Mouse (Mus musculus): Measurements from ENCODE around the gene Tbl1xr1. TPM values are rescaled to one million over a fixed set of nuclear protein-coding genes. Genes with fewer than 3 reads are reported as not detected.

The Tbl1xr1 gene
- polyA plus RNA-seq, 1 experiment from 2014 or later = 35.8 TPM

DNA sequence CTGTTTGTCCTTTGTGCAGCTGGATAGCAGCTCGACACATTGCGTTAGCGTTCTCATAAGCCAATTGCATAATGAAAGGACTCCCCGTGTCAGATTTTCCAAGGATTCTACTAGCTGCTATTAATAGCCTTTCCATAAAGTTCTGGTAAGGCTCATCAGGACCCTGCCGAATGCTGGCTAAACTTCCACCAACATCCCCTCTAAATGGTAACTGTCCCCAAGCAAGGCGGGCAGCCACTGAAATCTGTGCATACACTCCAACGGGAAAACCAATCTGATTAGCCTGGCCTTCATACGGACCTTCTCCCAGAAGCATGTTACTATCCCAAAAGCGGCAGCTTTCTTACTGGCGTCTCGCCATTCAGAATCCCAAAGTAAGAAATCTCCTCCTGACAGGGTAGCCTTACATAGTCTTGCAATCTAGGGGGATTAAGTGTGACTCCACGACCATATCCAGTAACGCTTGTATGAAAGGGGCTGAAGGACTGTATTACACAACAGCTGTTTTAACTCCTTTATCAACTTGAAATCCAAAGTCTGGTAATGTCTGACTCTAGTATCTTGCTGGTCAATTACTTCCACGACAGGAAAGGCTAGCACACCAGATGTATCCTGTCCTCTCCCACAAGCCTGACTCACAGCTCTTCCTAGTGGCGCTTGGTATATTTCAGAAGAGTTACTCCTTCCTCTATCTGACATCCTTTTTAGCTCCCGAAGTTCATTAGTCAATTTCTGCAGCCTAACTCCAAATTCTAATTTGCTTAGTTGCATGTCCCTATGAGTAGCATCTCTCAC lies 161.9 kb downstream of the Tbl1xr1 start:
- Histone ChIP-seq H3K4me2 (replicated peaks; ENCODE audit: low read depth, low read length) (no peak overlapping the region), H3K9me3 (ENCODE audit: control insufficient read depth, low read length) (no peaks in the 10 kb centered on the region), H3K9ac (ENCODE audit: low read depth, low read length) (no peak overlapping the region), H3K4me3 (ENCODE audit: low read depth, low read length) (no peak overlapping the region), H3K27ac (ENCODE audit: low read depth, low read length) (no peak overlapping the region), H3K27me3 (ENCODE audit: control insufficient read depth, insufficient read depth, low read length) (no peaks in the 10 kb centered on the region), H3K4me1 (replicated peaks; ENCODE audit: control insufficient read depth, insufficient read depth, low read length) (no peaks in the 10 kb centered on the region), H3K36me3 (ENCODE audit: control insufficient read depth, insufficient read depth, low read length) (no peaks in the 10 kb centered on the region)
- WGBS = 91% methylated on average over 16 of the region's 16 CpGs
- ATAC-seq (ENCODE audit: low FRiP score) (no peak), DNase-seq (ENCODE audit: low spot score) (no peak)
